Mouse (Mus musculus) liver, embryonic 14.5 days (tissue): ENCODE measurements around the gene Pphln1.

Experiments
- CTCF ChIP-seq: IDR thresholded peaks from 2 replicates; pipeline ENCODE4 v1.5.1; 2016; ENCODE audit warnings: antibody characterized with exemption, low read depth, control low read depth
- EP300 ChIP-seq: IDR thresholded peaks from 2 replicates; pipeline ENCODE4 v1.6.1; 2016; ENCODE audit warnings: antibody characterized with exemption, low read depth

GRCm38 (mm10) chr15:93486066-93486465 lies 87.9 kb downstream of the Pphln1 start:
- TF ChIP-seq CTCF = no peak
- no peak for TF ChIP-seq EP300
